In genomic region chr4:116799901-116800300, GRCm38 (mm10) we compare ENCODE assay signal across 8 mouse cellular contexts. TPM values are rescaled to one million over a fixed set of nuclear protein-coding genes. Genes with fewer than 3 reads are reported as not detected.
DNase-seq lines count a peak whose midpoint lies in the region; ATAC-seq lines count a peak whose summit lies in the region.

No protein-coding gene starts in this region.

- WGBS in neural tube, embryonic 15.5 days: 53% methylated on average over 5 of the region's 5 CpGs

- no peaks in the 10 kb centered on the region for H3K27me3 ChIP-seq in neural tube, embryonic 15.5 days (replicated peaks)

- no peak overlapping the region for H3K4me2 ChIP-seq in neural tube, embryonic 15.5 days

- no peaks in the 10 kb centered on the region for H3K4me1 ChIP-seq in neural tube, embryonic 15.5 days

- peak; percentile 52; the same call in 1 of the 2 replicates for ATAC-seq in frontal cortex, adult (ENCODE audit: low TSS enrichment)
- no peak for ATAC-seq in neural tube, embryonic 15.5 days (ENCODE audit: low FRiP score)
- no peak for ATAC-seq in cerebellum, adult (ENCODE audit: insufficient number of reproducible peaks, low FRiP score, low TSS enrichment)

- H3K27ac ChIP-seq in neural tube, embryonic 15.5 days (replicated peaks): no peak overlapping the region

- no peak for DNase-seq in frontal cortex, postnatal 14 days (ENCODE audit: low spot score in 2 of 2)
- DNase-seq in neural tube, embryonic 10.5 days (ENCODE audit: extremely low spot score, low spot score): peak; percentile 29
- DNase-seq in embryo, embryonic 9.5 days (ENCODE audit: extremely low spot score): peak; percentile 29
- peak; percentile 63 for DNase-seq in retina, embryonic 14.5 days (ENCODE audit: low spot score)
- no peak for DNase-seq in ovary, postnatal 14 days (ENCODE audit: low spot score)

- H3K9me3 ChIP-seq in neural tube, embryonic 15.5 days (replicated peaks): no peaks in the 10 kb centered on the region

- H3K4me3 ChIP-seq in neural tube, embryonic 15.5 days (replicated peaks): no peak overlapping the region

- H3K36me3 ChIP-seq in neural tube, embryonic 15.5 days: peaks cover 39% of the 10 kb centered on the region

- H3K9ac ChIP-seq in neural tube, embryonic 15.5 days (replicated peaks): no peak overlapping the region

RNA-seq across cellular contexts. Expression of gene Toe1, which starts 7.5 kb away (rescaled TPM):
- polyA plus RNA-seq in neural tube, embryonic 15.5 days (2015; fragmentation: Nextera tagmentation; extraction: Ambion mirVana): 27.2 and 33.4 TPM in 2 replicates

RNA-seq across cellular contexts. Expression of gene Mutyh, which starts 7.6 kb away (rescaled TPM):
- 5.6 and 7.5 TPM in 2 replicates for polyA plus RNA-seq in neural tube, embryonic 15.5 days (2015; fragmentation: Nextera tagmentation; extraction: Ambion mirVana)

RNA-seq across cellular contexts. Expression of gene Hpdl, which starts 21.6 kb away (rescaled TPM):
- polyA plus RNA-seq in neural tube, embryonic 15.5 days (2015; fragmentation: Nextera tagmentation; extraction: Ambion mirVana): 1.4 and 1.8 TPM in 2 replicates

Comparison
In these comparisons a context has a peak if more than half of its experiments do, and no peak if none do; other contexts are left out.
1. DNase-seq: peak in neural tube, embryonic 10.5 days (single experiment), embryo, embryonic 9.5 days (single experiment) and retina, embryonic 14.5 days (single experiment); none in frontal cortex, postnatal 14 days (0 of 2) and ovary, postnatal 14 days (single experiment).